Mouse (Mus musculus) liver, postnatal 0 days (tissue): ENCODE measurements at regions not wholly inside any gene's neighbourhood (a gene's known extent, or its start where the extent isn't known, plus 50 kb on each side); places are given as distances from the start of the nearest gene placed in this dataset.

Experiments used
- CTCF ChIP-seq: sonication (generic); IDR thresholded peaks from 2 replicates; pipeline ENCODE4 v1.5.1; 2016; ENCODE audit warnings: antibody characterized with exemption, low read depth
- EP300 ChIP-seq: IDR thresholded peaks from 2 replicates; pipeline ENCODE4 v1.6.1; 2016; ENCODE audit warnings: antibody characterized with exemption, low read depth, mild to moderate bottlenecking

GRCm38 (mm10) chr8:34679565-34680291 lies 568.2 kb upstream of the Gm10131 start:
- TF ChIP-seq CTCF (no peak), EP300 (no peak)
